Mouse (Mus musculus) A20 (cell line): ENCODE results near the gene Eva1b.
A peak's percentile ranks its signal among the peaks of the same experiment; 100 is the strongest.
"Not testable (repeated sequence)": the region's sequence is repeated elsewhere in the genome, so short reads cannot be mapped to it uniquely, and the experiment has no call there.

Experiments used
- DNase-seq: peaks from one replicate; pipeline ENCODE4 v3.0.0-alpha.2; 2011; ENCODE audit warnings: low read depth, low spot score

The Eva1b gene

DNA sequence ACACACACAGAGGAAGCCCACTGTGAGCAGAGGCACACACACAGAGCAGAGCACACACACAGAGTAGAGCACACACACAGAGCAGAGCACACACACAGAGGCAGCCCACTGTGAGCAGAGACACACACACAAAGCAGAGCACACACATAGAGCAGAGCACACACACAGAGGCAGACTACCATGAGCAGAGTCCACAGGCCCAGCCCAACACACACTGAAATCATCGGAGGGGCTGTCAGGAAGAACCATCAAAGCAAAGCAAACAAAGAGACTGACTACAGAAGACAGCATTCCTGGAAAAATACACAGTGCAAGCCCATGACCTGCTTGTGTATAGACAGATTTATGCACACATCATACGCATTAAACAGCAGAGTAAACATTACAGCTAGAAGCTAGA lies 8.3 kb downstream of the Eva1b start:
- no peak for DNase-seq

DNA sequence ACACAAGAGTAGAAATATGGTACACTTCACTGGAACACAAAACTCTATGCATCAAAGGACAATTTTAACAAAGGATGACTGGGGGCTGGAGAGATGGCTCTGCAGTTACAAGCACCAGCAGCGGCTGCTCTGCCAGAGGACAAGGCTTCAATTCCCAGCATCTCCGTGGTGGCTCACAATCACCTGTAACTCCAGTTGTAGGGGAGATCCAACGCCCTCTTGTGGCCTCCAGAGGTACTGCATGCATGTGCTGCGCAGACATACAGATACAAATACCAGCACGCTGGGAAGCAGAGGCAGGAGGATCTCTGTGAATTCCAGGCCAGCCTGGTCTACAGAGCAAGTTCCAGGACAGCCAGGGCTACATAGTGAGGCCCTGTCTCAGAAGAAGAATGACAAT lies 9.1 kb downstream of the Eva1b start:
- DNase-seq, result peak; percentile 47

DNA sequence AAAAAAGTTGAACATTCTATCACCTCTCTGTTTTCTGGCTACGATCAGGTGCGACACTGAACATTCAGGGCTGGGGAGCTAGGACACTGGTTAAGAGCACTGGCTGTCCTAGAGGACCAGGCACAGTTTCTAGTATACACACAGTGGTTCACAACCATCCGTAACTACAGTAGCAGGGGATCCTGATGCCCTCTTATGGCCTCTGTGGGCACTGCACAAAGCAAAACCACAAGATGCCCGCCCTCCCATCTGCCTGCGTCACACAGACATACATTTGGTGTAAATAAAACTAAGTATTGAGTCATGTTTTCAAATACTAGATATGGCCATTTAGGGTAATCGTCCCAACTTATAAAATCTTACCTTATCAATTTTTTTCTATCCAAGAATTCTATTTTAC lies 10.0 kb downstream of the Eva1b start:
- DNase-seq, result peak; percentile 36

DNA sequence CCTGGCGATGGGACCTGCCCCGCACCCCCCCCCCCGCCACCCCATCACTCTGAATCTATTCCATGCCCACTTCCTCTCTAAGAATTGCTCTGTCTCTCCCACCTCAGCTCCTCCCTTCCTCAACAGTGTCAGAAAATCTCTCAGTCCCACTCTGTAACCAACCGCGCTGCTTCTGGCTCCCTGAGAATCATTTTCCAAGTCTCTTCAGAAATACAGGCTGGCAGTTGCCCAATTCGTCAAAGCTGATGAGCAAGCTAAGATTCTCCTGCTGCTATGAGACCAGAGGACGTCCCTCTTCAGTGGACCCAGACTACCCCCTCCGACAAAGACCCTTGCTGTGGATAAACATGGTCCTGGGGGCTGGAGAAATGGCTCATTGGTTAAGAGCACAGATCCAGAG lies 11.9 kb downstream of the Eva1b start:
- DNase-seq, result no peak

DNA sequence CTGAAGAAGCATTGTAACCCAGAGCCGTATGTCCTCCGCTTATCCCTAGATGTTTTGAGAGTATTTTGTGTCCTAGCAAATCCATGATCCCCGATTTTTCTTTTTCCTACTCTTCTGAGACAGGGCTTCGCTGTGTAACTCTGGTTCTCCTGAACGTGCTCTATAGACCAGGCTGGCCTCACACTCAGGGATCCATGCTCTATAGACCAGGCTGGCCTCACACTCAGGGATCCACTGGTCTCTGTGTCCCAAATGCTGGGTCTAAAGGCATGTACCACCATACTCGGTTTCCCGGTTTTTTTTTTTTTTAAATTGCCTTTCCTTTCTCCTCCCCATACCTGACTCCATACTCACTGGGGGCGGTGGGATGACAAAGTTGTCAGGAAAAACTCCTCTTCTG lies 13.4 kb downstream of the Eva1b start:
- no peak for DNase-seq

DNA sequence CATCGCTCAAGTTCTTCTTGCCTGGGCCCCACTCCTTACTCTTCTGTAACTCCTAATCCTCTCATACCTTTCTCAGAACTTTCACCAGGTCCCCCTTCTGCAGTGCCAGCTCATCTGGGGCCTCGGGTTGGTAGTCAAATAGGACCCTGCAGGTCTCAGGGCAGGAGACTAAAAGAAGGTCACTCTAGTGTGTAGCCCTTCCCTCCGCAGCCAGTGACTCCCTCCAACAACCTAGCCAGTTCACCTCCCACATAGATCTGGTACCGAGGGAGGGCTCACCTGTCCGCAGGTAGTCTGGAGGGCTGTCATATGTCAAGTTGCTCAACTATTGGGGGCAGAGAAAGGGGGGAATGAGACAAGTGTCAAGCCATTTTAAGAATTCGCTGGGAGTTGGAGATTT lies 13.9 kb downstream of the Eva1b start:
- DNase-seq, result no peak

DNA sequence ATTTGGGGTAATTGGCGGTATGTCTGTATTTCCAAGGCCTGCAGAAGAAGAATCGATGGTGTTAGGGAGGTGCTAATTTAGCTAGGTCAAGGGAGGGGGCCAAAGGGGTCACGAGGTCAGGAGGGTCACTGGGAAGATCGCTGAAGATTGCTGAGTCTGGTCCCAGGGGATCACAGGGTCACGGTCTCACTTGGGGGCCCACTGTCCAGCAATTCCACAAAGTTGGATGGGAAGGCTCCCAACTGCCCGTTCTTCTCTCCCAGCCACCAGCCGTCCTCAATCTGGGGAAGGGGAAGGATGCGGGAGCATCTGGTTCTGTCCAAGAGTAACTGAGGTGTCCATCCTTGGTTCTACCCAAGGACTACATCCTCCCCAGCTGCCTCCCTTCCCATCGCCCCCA lies 14.4 kb downstream of the Eva1b start:
- no peak for DNase-seq

DNA sequence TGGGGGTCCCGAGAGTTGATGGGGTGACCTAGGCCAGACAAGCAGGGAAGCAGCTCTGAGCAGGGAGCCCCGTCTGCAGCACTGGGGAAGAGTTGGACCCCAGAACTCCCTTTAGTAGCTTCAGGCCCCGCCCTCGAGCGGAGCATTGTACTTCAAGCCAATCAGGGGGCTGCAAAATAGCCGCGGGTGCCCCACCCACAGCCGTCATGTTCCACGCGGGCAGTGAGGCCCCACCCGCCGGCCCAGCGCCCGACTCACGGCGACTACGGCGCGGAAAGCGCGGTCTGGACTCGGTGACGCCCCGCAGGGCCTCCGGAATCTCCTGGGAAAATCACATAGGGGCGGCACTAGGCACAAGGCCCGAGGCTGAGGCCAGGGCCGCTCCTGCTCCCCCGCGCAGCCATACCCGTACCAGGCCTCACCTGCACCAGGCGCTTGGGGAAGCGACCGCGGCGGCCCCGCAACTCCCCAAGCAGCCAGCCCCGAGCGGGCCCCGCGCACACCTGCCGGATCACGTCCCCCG lies 15.1 kb downstream of the Eva1b start:
- peak; percentile 76 for DNase-seq

DNA sequence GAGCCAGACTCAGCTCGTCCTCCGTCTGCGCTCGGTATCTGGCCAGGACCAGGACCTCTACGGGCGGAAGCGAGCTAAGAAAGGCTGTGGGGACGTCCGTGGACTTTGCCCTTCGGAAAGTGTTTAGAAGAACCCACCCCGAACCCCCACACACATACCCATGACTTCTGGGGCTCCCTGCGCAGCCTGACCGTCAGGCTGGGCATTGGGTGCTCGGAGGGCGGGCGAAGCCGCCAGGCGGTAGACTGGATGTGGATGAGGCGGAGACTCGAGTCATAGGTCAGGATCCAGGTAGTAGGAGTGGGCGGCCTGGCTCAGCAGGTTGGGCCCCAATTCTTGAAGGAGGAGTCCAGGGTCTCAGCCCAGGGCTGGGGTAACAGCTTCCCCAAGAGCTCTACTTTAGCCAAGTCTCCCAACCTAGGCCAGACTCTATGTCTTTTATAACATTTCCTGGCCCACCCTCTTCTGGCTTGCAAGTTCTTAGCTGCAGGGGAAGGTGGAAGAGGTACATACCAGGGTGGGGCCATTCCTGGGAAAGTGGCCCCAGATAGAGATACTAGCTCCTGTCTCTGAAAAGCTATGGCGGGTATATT lies 15.6 kb downstream of the Eva1b start, which contains the start of gene Sh3d21:
TSS of gene Sh3d21 (minus strand) at position 425 of the 593 bp plus-strand sequence.
- no peak for DNase-seq

DNA sequence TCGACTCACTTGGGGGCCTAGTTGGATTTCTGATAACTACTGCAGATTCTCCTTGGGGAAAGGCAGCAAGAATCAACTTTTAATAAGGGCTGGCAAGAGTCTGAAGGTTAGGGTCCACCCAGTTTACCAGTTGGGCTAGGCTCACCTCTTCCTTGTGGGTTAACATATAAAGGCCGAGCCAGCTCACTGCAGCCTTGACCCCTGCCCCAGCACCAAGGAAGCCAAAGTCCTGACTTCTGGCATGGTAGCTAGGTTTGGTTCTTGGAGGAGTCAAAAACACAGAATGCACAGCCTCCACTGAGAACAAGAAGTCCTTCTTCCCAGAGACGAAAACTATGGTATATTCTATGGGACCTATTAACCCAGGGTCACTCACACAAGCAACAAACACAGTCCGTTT lies 16.1 kb downstream of the Eva1b start:
- DNase-seq, result peak; percentile 13

DNA sequence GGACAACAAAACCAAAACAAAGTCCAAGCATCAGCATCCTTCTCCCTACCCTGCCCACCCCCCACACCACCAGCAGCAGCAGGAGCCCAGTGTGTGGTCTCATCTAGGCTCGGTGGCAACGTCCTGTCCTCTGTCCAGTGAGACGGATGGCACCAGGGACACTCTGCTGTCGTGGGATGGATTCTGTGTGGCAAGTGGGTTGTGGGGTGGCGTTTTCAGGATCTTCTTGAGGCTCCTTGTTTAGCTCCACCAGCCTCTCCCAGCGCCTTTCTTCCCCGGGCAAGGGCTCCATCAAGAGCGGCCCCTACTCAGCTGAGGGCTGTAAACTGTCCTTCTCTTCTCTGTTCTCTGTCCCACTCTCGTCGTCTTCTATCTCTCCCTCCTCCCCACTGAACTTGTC lies 17.5 kb downstream of the Eva1b start:
- DNase-seq, result not testable (repeated sequence)

DNA sequence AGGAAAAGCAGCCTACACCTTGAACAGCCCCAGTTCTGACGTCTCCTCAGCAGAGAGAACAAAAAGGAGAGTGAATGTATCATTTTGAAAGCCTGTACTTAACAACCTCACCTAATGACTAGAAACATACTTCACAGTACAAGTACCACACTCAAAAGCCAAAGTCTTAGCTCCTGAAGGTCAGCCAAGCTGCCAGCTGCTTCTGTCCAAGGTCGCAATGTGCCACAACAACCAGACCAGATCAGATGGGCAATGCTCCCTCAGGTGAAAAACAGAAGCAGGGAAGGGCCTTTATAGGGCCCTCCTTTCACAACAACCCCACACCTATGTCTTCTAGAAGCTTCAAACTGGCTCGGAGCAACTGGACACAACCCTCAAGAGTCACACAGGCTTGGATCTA lies 18.5 kb downstream of the Eva1b start:
- no peak for DNase-seq

DNA sequence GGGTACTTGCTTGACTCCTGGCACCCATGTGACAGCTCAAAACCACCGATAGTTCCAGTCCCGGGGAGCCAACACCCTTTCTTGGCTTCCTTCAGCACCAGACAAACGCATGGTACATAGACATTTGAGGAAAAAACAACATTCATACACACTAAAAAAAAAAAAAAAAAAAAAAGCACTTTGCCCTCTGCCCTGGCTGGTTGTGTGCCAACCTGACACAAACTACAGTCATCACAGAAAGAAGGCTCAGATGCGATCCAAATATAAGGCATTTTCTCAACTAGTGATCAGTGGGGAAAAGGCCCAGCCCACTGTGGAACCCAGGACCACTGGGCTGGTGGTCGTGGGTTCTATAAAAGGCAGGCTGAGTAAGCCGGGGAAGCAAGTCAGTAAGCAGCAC lies 21.3 kb downstream of the Eva1b start:
- no peak for DNase-seq

DNA sequence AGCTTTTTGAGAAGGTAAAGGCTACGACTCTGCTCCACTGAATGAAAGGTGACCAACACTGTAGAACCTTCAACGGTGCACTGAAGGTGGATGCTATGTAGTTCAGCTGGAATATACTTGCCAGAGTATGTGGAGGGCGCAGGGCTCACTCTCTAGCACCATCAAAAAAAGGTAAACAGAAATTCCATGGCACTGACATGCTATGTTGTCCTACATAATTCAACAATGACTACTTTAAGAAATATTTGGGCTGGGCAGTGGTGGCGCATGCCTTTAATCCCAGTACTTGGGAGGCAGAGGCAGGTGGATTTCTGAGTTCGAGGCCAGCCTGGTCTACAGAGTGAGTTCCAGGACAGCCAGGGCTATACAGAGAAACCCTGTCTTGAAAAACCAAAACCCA lies 23.2 kb downstream of the Eva1b start:
- not testable (repeated sequence) for DNase-seq

DNA sequence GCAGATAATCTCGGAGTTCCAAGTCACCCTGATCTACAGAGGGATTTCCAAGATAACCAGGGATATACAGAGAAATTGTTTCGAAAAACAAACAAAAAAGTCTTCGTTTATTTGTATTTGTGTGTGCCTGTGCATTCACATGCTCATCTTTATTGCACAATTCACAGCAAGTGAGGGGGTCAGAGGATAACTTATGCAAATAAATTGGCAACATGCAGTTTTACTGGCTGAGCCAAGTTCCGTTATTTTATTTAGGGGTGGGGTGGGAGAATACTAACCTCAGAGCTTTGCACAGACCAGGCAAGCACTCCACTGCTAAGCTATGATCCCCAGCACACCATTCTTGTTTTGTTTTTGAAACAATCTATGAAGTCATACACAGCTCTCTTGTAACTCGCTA lies 26.3 kb downstream of the Eva1b start:
- no peak for DNase-seq

DNA sequence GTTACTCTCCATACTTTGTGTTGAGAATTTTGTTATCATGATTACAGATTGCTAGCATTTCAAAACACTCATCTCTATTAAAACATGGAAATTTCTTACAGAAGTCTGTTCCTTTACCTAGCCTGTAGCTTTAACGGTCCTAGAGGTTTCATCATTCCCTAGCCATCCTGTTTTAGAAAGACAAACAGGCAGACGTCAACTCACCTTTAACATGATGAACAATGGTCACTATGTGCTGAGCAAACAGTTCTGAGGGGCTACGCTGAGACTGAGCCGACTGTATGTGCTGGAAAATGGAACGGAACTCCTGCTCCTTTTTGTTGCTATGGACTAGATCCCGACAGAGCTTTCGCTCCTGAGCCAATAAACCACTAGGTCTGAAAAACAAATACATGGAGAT lies 28.4 kb downstream of the Eva1b start:
- DNase-seq, result not testable (repeated sequence)

DNA sequence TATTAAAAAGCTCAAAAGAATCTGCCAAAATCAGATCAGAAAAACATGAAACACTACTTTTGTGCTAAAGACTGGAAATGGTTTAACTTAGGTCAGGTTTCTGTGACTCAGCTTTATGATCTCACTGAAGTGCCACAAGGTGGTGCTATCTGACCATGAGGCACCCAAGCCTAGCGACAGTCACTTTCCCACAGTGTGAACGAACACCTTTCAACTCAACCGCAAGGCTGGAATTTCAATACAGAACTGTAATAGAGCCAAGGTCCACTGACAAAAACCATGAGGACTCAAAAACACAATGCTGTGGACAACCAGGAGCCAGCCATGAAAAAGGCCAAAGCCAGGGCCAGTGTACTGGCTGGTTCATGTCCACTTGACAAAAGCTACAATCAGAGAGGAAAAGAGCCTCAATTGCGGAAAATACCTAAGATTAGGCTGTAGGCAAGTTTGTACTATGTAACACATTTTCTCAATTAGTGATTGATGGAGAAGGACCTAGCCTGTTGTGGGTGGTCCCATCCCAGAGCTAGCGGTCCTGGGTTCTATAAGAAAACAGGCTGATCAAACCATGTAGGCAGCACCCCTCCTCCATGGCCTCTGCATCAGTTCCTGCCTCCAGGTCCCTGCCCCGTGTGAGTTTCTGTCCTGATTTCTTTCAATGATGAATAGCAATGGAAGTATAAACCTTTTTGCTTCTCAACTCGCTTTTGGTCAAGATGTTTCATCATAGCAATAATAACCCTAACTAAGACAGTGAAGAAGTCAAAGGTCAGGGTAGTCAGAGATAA lies 33.8 kb downstream of the Eva1b start:
- DNase-seq, result peak; percentile 46

DNA sequence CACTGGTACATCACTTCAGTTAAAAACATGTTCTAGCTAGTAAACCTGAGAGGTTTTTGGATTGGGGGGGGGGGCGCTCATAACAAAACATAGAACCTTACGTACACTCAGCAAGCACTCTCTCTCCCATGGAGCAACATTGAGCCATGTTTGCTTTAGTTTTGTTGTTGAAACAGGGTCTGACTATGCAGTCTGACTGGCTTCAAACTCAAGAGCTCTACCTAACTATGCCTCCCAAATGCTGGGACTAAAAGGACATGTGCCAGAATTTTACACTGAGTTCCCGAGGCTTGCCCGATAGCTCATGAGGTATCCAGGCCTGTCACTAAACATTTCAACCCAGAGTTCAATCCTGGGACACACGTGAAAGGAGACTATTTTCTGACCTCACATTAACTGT lies 35.5 kb downstream of the Eva1b start:
- no peak for DNase-seq

DNA sequence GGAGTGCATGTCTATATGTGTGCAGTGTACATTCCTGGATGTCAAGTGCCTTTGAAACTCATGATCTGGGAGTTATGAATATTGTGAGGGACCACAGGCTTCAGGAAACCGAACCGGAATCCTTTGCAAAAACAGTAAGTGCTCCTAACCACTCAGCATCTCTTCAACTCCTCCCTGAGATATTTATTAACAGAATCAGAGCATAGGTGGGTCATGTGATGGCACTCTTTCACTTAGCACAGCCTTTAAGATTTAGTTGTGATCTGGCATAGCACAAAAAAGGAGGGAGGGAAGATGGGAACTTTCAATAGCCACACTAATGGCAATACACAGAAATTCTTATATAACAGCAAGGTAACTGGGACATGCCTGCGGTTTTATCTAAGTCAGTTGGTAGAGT lies 39.6 kb downstream of the Eva1b start:
- no peak for DNase-seq

DNA sequence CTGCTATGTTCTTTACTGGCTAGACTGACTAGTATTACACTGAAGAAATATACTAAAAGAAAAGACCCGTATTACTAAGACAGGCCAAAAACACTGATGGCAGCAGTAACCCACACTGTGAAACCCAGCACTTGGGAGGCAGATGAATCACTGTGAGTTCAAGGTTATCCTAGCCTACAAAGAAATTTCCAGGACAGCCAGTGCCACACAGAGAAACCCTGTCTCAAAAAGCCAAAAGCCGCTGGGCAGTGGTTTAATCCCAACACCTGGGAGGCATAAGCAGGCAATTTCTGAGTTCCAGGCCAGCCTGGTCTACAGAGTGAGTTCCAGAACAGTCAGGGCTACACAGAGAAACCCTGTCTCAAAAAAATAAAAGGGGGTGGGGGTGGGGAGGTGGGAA lies 43.1 kb downstream of the Eva1b start:
- DNase-seq, result no peak

DNA sequence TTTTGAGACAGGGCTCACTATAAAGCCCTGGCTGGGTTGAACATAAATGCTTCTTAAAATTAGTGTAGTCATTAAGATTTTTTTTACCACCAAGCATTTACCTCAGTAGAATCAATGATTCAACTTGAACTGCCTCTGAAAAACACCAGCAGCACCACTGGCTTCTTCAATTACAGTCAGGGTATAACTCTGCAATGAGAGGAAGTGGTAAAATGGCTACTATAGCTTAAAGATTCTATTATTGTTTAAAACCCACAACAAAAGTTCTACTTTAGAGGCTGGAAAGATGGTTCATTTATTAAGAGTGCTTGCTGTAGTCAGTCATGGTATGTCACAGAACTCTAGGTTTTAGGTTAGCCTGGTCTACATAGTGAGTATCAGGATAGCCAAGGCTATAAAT lies 46.7 kb downstream of the Eva1b start:
- DNase-seq, result no peak

DNA sequence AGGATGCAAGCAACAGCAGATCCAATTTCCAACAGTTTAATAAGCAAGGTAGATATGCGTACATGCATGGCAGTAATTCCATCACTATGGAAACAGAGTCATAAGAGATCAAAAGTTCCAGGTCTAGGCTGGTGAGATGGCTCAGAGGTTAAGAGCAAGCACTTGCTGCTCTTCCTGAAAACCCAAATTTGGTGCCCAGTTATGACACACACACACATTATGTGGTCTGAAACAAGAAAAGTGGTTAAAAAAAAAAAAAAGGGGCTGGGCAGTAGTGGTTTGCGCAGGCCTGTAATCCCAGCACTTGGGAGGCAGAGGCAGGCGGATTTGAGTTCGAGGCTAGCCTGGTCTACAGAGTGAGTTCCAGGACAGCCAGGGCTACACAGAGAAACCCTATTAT lies 47.4 kb downstream of the Eva1b start:
- DNase-seq, result no peak

DNA sequence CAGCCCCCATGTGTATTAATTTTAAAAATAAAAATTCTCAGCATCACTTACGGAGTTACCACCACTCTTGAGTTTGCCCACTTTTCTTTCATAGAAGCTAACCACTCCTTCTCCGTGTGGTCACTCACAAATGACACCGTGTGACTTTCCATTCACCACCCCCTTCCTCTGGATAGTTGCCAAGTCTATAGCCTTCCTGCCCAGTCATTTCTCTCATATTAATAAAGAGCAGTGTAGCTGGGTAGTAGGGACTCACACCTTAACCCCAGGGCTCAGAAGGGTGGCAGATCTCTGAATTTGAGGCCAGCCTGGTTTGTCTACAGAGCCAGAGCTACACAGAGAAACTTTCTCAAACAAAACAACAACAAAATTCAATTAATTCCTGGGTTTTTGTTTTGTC lies 49.9 kb downstream of the Eva1b start:
- no peak for DNase-seq
